Mouse (Mus musculus) heart, postnatal 25 days (tissue): ENCODE data around the gene Cpa1. TPM values are rescaled to one million over a fixed set of nuclear protein-coding genes. Genes with fewer than 3 reads are reported as not detected.

ENCODE experiments used
- total RNA-seq, 2 experiments: library from RNA; stranded (reverse); gene quantifications; 2 replicates each; pipeline ENCODE4 v1.2.3; 2021

Gene Cpa1
- total RNA-seq, 2 experiments from 2014 or later = 0.16 TPM; not detected in 1

Other genes with a start within 250 kb of the Cpa1 start
- gene Zc3hc1, start 248.2 kb upstream of the Cpa1 start, total RNA-seq = 10 to 100 TPM; 15.1 to 16.1 TPM
- gene Klhdc10, start 237.3 kb upstream of the Cpa1 start, total RNA-seq = 10 to 100 TPM; 57.3 to 60.3 TPM
- 1 to 10 TPM; 7.5 TPM for gene Tmem209, start 129.4 kb upstream of the Cpa1 start, total RNA-seq
- under 1 TPM in 1 of 2 experiments, not detected in 1; 0.25 TPM for gene Ssmem1, start 129.4 kb upstream of the Cpa1 start, total RNA-seq
- gene Cpa2, start 97.6 kb upstream of the Cpa1 start, total RNA-seq = not detected
- gene Cpa4, start 70.8 kb upstream of the Cpa1 start, total RNA-seq = not detected
- gene Cpa5, start 28.2 kb upstream of the Cpa1 start, total RNA-seq = not detected
- 1 to 10 TPM; 1.9 to 3.1 TPM for gene Cep41, start 54.5 kb downstream of the Cpa1 start, total RNA-seq
- gene Mest, start 84.3 kb downstream of the Cpa1 start, total RNA-seq = 10 to 100 TPM; 12.3 to 15.2 TPM